Mouse (Mus musculus): ENCODE measurements at regions not wholly inside any gene's neighbourhood (a gene's known extent, or its start where the extent isn't known, plus 50 kb on each side); places are given as distances from the start of the nearest gene placed in this dataset.

GRCm38 (mm10) chr8:128148351-128148942, 210.0 kb upstream of the Nrp1 start:
- DNase-seq (ENCODE audit: low read depth) = peak; percentile 33

DNA sequence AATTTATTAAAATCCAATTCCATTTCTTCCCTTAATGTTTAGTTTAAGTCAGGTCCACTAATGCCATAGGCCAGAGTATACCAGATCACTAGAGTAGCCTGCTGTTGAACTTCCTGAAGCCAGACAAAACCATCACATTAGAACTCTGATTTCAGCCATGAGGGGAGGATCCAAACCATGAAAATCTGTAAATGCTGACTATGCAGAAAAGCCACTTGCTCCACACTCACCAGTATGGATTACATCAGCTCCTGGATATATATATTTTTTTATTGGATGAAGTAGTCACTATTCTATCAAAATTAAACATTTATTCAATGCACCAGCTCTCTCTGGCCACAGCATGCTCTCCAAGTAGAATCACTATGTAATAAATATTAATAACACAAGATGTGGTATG, 202.8 kb upstream of the Nrp1 start:
- DNase-seq (ENCODE audit: low read depth) = no peak

DNA sequence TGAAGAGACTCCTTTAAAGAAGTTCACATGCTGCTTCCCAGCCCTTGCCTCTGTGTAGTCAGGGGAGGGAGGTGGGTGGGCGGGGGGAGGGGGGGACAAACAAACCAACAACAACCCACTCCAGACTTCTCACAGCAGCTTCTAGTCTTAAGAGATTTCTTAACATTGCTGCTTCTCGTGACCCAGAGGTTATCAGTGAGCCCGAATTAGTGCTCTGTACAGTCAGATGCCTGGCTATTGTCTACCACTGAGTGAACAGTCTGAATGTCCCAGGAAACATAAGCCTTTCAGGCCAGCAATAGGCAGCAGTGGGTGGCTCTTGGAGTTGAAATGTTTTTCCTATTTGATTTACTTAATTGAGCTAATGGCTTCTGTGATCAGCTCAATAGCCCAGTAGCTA, 202.2 kb upstream of the Nrp1 start:
- DNase-seq (ENCODE audit: low read depth) = no peak

DNA sequence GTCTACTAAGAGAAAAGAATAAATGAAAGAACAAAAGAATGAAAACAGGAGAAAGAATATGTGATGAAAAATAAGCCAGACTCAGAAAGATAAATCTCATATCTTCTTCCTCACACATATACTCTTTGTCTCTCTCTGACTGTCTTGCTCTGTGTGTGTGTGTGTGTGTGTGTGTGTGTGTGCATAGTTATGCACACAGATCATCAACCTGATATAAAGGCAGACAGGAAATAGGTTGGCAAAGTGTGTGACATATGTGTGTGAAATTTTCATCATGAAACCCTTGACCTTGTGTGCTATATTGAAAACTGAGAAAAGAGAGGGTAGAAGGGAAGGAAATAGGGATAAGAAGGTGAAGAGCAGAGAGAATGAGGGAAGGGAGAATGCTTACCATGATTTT, 195.5 kb upstream of the Nrp1 start:
- DNase-seq (ENCODE audit: low read depth) = no peak

DNA sequence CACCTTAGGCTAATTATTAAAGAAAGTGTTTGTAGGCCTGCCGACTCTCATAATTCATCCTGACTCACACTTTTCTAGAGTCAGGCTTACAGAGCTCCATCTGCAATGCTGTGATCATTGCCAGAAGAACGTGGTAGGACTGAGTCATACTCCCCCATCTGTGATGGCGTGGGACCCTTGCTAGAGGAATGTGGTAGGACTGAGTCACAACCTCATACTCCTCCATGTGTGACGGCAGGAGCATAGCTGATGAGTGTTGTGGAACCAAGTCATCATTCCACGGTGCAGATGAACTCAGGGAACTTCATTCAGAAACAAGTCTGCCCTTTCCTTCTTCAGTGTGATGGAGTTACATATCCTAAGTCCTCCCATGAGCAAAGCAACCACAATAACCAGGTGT, 193.4 kb upstream of the Nrp1 start:
- DNase-seq (ENCODE audit: low read depth) = no peak

GRCm38 (mm10) chr8:128165591-128165990, 192.8 kb upstream of the Nrp1 start:
- DNase-seq (ENCODE audit: low read depth) = no peak

DNA sequence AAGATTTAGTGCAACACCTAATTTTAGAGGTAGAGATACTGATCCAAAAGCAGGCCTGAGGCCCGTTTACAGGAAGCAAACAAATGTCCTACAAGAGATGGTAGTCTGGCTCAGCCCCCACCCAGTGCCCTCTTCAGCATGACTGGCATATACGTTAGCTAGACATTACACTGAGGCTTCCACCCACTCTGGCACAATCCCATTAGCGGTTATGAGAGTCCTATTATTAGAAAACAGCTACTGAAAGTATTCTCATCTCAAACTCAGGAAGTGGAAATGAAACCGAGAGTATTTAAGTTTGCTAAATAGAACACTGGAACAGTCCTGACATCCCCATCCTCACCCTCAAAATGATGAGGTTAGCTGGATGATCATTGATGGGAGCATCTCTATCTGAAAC, 192.3 kb upstream of the Nrp1 start:
- DNase-seq (ENCODE audit: low read depth) = no peak

DNA sequence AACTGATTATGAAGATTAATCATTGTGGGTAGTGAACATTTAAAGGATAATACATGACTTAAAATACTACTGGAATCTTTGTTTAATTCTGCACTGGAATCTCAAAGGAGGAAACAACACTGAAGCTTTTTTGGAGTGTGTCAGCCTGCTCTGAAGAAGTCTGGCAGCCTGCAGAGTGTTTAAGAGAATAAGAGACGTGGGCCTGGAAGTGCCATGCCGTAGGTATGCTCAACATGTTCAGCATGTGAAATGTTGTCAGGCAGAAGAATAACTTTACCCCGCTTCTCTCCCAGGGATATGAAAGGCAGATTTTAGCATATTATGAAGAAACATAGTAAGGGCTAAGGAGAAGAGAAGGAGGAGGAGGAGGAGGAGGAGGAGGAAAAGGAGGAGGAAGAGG, 189.6 kb upstream of the Nrp1 start:
- no peak for DNase-seq (ENCODE audit: low read depth)

GRCm38 (mm10) chr8:128171116-128171515, 187.3 kb upstream of the Nrp1 start:
- peak; percentile 14 for DNase-seq (ENCODE audit: low read depth)

- no peak for DNase-seq (ENCODE audit: low read depth)
Observed at GRCm38 (mm10) chr8:128180214-128180613, 178.2 kb upstream of the Nrp1 start.

GRCm38 (mm10) chr8:128183081-128183480, 175.3 kb upstream of the Nrp1 start:
- DNase-seq (ENCODE audit: low read depth) = no peak

DNA sequence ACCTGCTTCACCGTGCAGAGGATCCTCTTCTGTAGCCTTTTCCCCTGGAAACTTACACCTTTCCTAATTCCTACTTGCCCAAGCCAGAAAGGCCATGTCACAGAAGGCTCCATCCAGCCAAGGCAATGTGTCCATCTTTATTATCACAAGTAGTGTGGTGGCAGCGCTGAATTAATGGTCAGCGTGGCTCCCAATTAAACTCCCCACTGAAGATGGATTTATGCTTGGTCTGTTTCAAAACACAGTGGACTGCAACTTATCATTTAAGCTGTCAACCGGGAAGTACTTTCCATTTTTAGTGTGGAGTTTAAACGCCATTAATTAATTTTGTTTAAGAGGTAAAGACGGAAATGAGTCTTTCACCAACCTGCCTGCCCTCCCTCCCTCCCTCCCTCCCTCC, 170.1 kb upstream of the Nrp1 start:
- no peak for DNase-seq (ENCODE audit: low read depth)

GRCm38 (mm10) chr8:128193293-128193887, 165.0 kb upstream of the Nrp1 start:
- no peak for DNase-seq (ENCODE audit: low read depth)

- no peak for DNase-seq (ENCODE audit: low read depth)
Observed at GRCm38 (mm10) chr8:128200815-128201214, 157.6 kb upstream of the Nrp1 start.

GRCm38 (mm10) chr8:128201635-128202034, 156.8 kb upstream of the Nrp1 start:
- DNase-seq (ENCODE audit: low read depth) = no peak

DNA sequence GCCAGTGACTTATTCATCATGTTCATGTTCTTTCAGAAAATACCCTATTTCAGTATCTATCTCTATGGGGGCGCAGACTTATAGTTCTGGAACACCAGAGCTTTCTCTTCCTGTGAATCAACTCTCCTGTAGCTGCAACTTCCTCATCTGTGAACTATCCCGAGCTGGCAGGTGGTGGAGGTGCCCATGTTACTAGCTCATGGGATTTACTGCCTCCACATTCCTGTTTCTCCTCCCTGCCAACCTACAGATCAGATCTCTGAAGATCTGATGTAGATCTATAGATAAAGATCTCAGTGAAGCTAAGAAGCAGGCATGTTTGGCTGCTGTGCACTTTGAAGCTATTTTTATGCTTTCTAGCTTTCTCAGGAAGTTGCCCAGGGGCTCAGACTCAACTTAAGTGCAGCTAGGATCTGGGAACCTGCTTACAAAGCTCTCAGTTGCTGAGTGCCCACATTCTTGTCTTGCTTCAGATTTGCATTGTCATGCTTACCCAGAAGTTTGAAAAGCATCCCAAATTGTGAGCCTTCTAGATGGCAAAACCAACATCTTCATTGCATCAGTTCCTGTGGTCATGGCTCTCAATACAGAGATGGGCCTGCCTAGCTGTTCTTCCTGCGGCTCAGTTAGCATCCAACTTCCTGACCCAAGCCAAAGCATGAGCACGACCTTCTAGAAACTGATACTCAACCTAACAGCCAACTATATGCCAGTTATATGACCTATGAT, 156.1 kb upstream of the Nrp1 start:
- DNase-seq (ENCODE audit: low read depth) = no peak

- DNase-seq (ENCODE audit: low read depth) = no peak
Observed at GRCm38 (mm10) chr8:128204803-128205202, 153.6 kb upstream of the Nrp1 start.

GRCm38 (mm10) chr8:128207138-128207537, 151.3 kb upstream of the Nrp1 start:
- no peak for DNase-seq (ENCODE audit: low read depth)

- DNase-seq (ENCODE audit: low read depth) = no peak
Observed at GRCm38 (mm10) chr8:128210761-128211160, 147.6 kb upstream of the Nrp1 start.

- no peak for DNase-seq (ENCODE audit: low read depth)
Observed at GRCm38 (mm10) chr8:128212223-128212622, 146.2 kb upstream of the Nrp1 start.

DNA sequence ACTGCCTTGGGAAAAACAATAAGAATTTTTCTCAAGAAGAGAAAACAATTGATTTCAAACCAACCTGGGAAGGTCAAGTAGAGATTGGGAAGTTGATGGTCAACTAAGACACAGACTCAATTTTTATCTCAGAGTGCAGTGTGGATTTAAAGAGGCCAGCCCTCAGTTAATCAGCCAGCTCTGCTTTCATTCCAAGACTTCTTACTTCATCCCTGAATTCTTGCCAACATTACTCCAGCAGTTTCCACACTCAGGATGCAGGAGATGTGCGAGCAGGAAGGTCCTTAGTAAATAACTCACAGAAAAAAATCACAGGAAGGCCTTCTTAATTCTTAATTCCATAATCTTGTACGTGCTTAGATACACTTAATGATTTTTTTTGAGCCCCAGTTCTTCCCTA, 144.1 kb upstream of the Nrp1 start:
- DNase-seq (ENCODE audit: low read depth) = no peak

GRCm38 (mm10) chr8:128218886-128219285, 139.5 kb upstream of the Nrp1 start:
- no peak for DNase-seq (ENCODE audit: low read depth)

- no peak for DNase-seq (ENCODE audit: low read depth)
Observed at GRCm38 (mm10) chr8:128219539-128219938, 138.9 kb upstream of the Nrp1 start.

DNA sequence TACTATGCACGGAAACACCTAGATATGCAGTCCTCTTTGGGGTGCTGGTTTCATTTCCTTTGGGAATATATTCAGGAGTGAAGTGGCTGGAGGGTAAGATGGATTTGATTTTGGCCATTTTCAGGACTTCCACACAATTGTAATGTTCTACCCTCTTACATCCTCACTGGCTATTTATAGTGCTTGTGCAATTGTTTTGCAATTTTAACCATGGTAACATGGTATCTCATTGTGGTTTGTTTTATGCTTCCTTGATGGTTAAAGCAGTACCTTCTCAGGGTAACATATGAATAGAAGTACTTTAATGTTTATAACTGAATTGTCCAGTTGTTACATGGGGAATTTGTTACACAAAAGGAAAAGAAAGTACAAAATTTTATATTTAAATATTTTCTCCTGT, 135.3 kb upstream of the Nrp1 start:
- DNase-seq (ENCODE audit: low read depth) = peak; percentile 42
